Mouse (Mus musculus): ENCODE data around the gene Mturn. TPM values are rescaled to one million over a fixed set of nuclear protein-coding genes. Genes with fewer than 3 reads are reported as not detected.
A peak's percentile ranks its signal among the peaks of the same experiment; 100 is the strongest.

Mturn gene
- polyA plus RNA-seq, 1 experiment from 2014 or later = 91.3 TPM

GRCm38 (mm10) chr6:54691368-54692116 lies 10.1 kb downstream of the Mturn start:
- H3K9me3 ChIP-seq (ENCODE audit: control insufficient read depth, low read length) = peaks cover 3% of the 10 kb centered on the region; the same call in 1 of the 2 replicates
- WGBS = 82% methylated on average over 14 of the region's 14 CpGs
- H3K4me2 ChIP-seq (ENCODE audit: low read depth, low read length) = no peak overlapping the region
- no peak for ATAC-seq (ENCODE audit: low read depth)
- no peak overlapping the region for H3K9ac ChIP-seq (replicated peaks; ENCODE audit: low read depth, low read length)
- H3K4me1 ChIP-seq (ENCODE audit: control insufficient read depth, insufficient read depth, low read length) = no peaks in the 10 kb centered on the region
- H3K36me3 ChIP-seq (ENCODE audit: control insufficient read depth, insufficient read depth, low read length) = peaks cover 13% of the 10 kb centered on the region
- no peak overlapping the region for H3K4me3 ChIP-seq (ENCODE audit: low read depth, low read length)
- no peak overlapping the region for H3K27ac ChIP-seq (ENCODE audit: low read depth, low read length)
- no peaks in the 10 kb centered on the region for H3K27me3 ChIP-seq (ENCODE audit: control insufficient read depth, insufficient read depth, low read length)

GRCm38 (mm10) chr6:54692201-54692600 lies 10.8 kb downstream of the Mturn start:
- ATAC-seq (ENCODE audit: low read depth) = no peak
- no peak overlapping the region for H3K4me2 ChIP-seq (ENCODE audit: low read depth, low read length)
- H3K9ac ChIP-seq (replicated peaks; ENCODE audit: low read depth, low read length) = no peak overlapping the region
- H3K27me3 ChIP-seq (ENCODE audit: control insufficient read depth, insufficient read depth, low read length) = no peaks in the 10 kb centered on the region
- peaks cover 13% of the 10 kb centered on the region for H3K36me3 ChIP-seq (ENCODE audit: control insufficient read depth, insufficient read depth, low read length)
- H3K4me3 ChIP-seq (ENCODE audit: low read depth, low read length) = no peak overlapping the region
- H3K27ac ChIP-seq (ENCODE audit: low read depth, low read length) = no peak overlapping the region
- H3K9me3 ChIP-seq (ENCODE audit: control insufficient read depth, low read length) = peaks cover 3% of the 10 kb centered on the region; the same call in 1 of the 2 replicates
- 86% methylated on average over 1 of the region's 1 CpGs for WGBS
- no peaks in the 10 kb centered on the region for H3K4me1 ChIP-seq (ENCODE audit: control insufficient read depth, insufficient read depth, low read length)

- Histone ChIP-seq H3K36me3 (ENCODE audit: control insufficient read depth, insufficient read depth, low read length) (peaks cover 13% of the 10 kb centered on the region), H3K9me3 (ENCODE audit: control insufficient read depth, low read length) (peaks cover 3% of the 10 kb centered on the region; the same call in 1 of the 2 replicates), H3K4me3 (ENCODE audit: low read depth, low read length) (no peak overlapping the region), H3K27ac (ENCODE audit: low read depth, low read length) (no peak overlapping the region), H3K4me2 (ENCODE audit: low read depth, low read length) (no peak overlapping the region), H3K9ac (replicated peaks; ENCODE audit: low read depth, low read length) (no peak overlapping the region), H3K4me1 (ENCODE audit: control insufficient read depth, insufficient read depth, low read length) (no peaks in the 10 kb centered on the region), H3K27me3 (ENCODE audit: control insufficient read depth, insufficient read depth, low read length) (no peaks in the 10 kb centered on the region)
- WGBS = 87% methylated on average over 6 of the region's 6 CpGs
- ATAC-seq (ENCODE audit: low read depth) = no peak
These were observed 11.9 kb downstream of the Mturn start for GRCm38 (mm10) chr6:54693286-54693685.

GRCm38 (mm10) chr6:54698691-54699476 lies 17.5 kb downstream of the Mturn start:
- H3K9me3 ChIP-seq (ENCODE audit: control insufficient read depth, low read length) = peaks cover 3% of the 10 kb centered on the region; the same call in 1 of the 2 replicates
- 0 out of 2 replicates have a peak, but pooled peaks cover 4% of the 10 kb centered on the region for H3K27me3 ChIP-seq (ENCODE audit: control insufficient read depth, insufficient read depth, low read length)
- peak overlapping the region; percentile 25 for H3K4me3 ChIP-seq (ENCODE audit: low read depth, low read length)
- peaks cover 13% of the 10 kb centered on the region for H3K4me1 ChIP-seq (ENCODE audit: control insufficient read depth, insufficient read depth, low read length)
- 8% methylated on average over 24 of the region's 24 CpGs for whole genome bisulfite sequencing
- no peak overlapping the region for H3K27ac ChIP-seq (ENCODE audit: low read depth, low read length)
- peak; percentile 36 for ATAC-seq (ENCODE audit: low read depth)
- no peaks in the 10 kb centered on the region; the same call in 1 of the 2 replicates for H3K36me3 ChIP-seq (ENCODE audit: control insufficient read depth, insufficient read depth, low read length)
- H3K4me2 ChIP-seq (ENCODE audit: low read depth, low read length) = peak overlapping the region; percentile 70
- peak overlapping the region; percentile 8; the same call in 1 of the 2 replicates for H3K9ac ChIP-seq (replicated peaks; ENCODE audit: low read depth, low read length)

- Histone ChIP-seq H3K4me3 (ENCODE audit: low read depth, low read length) (peak overlapping the region; percentile 25), H3K27ac (ENCODE audit: low read depth, low read length) (no peak overlapping the region), H3K4me2 (ENCODE audit: low read depth, low read length) (peak overlapping the region; percentile 70), H3K9me3 (ENCODE audit: control insufficient read depth, low read length) (peaks cover under 1% of the 10 kb centered on the region; the same call in 1 of the 2 replicates), H3K4me1 (ENCODE audit: control insufficient read depth, insufficient read depth, low read length) (peaks cover 19% of the 10 kb centered on the region), H3K27me3 (ENCODE audit: control insufficient read depth, insufficient read depth, low read length) (0 out of 2 replicates have a peak, but pooled peaks cover 4% of the 10 kb centered on the region), H3K36me3 (ENCODE audit: control insufficient read depth, insufficient read depth, low read length) (no peaks in the 10 kb centered on the region; the same call in 1 of the 2 replicates), H3K9ac (replicated peaks; ENCODE audit: low read depth, low read length) (peak overlapping the region; percentile 8; the same call in 1 of the 2 replicates)
- 3% methylated on average over 19 of the region's 19 CpGs for WGBS
- peak; percentile 83 for ATAC-seq (ENCODE audit: low read depth)
These were observed 18.1 kb downstream of the Mturn start for GRCm38 (mm10) chr6:54699477-54700056.

- H3K4me2 ChIP-seq (ENCODE audit: low read depth, low read length) = no peak overlapping the region
- ATAC-seq (ENCODE audit: low read depth) = no peak
- 89% methylated on average over 2 of the region's 2 CpGs for WGBS
- H3K9ac ChIP-seq (replicated peaks; ENCODE audit: low read depth, low read length) = no peak overlapping the region
- H3K4me3 ChIP-seq (ENCODE audit: low read depth, low read length) = no peak overlapping the region
- H3K9me3 ChIP-seq (ENCODE audit: control insufficient read depth, low read length) = no peaks in the 10 kb centered on the region
- H3K27me3 ChIP-seq (ENCODE audit: control insufficient read depth, insufficient read depth, low read length) = 0 out of 2 replicates have a peak, but pooled peaks cover 4% of the 10 kb centered on the region
- no peaks in the 10 kb centered on the region for H3K36me3 ChIP-seq (ENCODE audit: control insufficient read depth, insufficient read depth, low read length)
- no peak overlapping the region for H3K27ac ChIP-seq (ENCODE audit: low read depth, low read length)
- peaks cover 20% of the 10 kb centered on the region for H3K4me1 ChIP-seq (ENCODE audit: control insufficient read depth, insufficient read depth, low read length)
These were observed 19.1 kb downstream of the Mturn start for GRCm38 (mm10) chr6:54700516-54700915.

GRCm38 (mm10) chr6:54701901-54702300 lies 20.5 kb downstream of the Mturn start:
- Histone ChIP-seq H3K4me1 (ENCODE audit: control insufficient read depth, insufficient read depth, low read length) (peaks cover 20% of the 10 kb centered on the region), H3K9me3 (ENCODE audit: control insufficient read depth, low read length) (no peaks in the 10 kb centered on the region), H3K27me3 (ENCODE audit: control insufficient read depth, insufficient read depth, low read length) (0 out of 2 replicates have a peak, but pooled peaks cover 4% of the 10 kb centered on the region), H3K9ac (replicated peaks; ENCODE audit: low read depth, low read length) (no peak overlapping the region), H3K4me2 (ENCODE audit: low read depth, low read length) (no peak overlapping the region), H3K4me3 (ENCODE audit: low read depth, low read length) (no peak overlapping the region), H3K36me3 (ENCODE audit: control insufficient read depth, insufficient read depth, low read length) (no peaks in the 10 kb centered on the region), H3K27ac (ENCODE audit: low read depth, low read length) (no peak overlapping the region)
- 60% methylated on average over 9 of the region's 9 CpGs for WGBS
- ATAC-seq (ENCODE audit: low read depth) = no peak

GRCm38 (mm10) chr6:54703633-54704538 lies 22.5 kb downstream of the Mturn start:
- ATAC-seq (ENCODE audit: low read depth) = no peak
- H3K27ac ChIP-seq (ENCODE audit: low read depth, low read length) = peak overlapping the region; percentile 58; the same call in 1 of the 2 replicates

More at GRCm38 (mm10) chr6:54703633-54704538, 22.5 kb downstream of the Mturn start:
- Histone ChIP-seq H3K9ac (replicated peaks; ENCODE audit: low read depth, low read length) (no peak overlapping the region; the same call in 1 of the 2 replicates), H3K36me3 (ENCODE audit: control insufficient read depth, insufficient read depth, low read length) (no peaks in the 10 kb centered on the region), H3K4me3 (ENCODE audit: low read depth, low read length) (no peak overlapping the region), H3K4me1 (ENCODE audit: control insufficient read depth, insufficient read depth, low read length) (peaks cover 18% of the 10 kb centered on the region), H3K4me2 (ENCODE audit: low read depth, low read length) (no peak overlapping the region), H3K9me3 (ENCODE audit: control insufficient read depth, low read length) (no peaks in the 10 kb centered on the region), H3K27me3 (ENCODE audit: control insufficient read depth, insufficient read depth, low read length) (0 out of 2 replicates have a peak, but pooled peaks cover under 1% of the 10 kb centered on the region)
- WGBS = 17% methylated on average over 14 of the region's 14 CpGs

Measured in neural tube, embryonic 14.5 days (tissue).